Mouse (Mus musculus): ENCODE measurements around the gene Wdr45. TPM values are rescaled to one million over a fixed set of nuclear protein-coding genes. Genes with fewer than 3 reads are reported as not detected.

Wdr45 gene
- total RNA-seq, 2 experiments from 2014 or later, result 29.9 to 51.4 TPM

DNA sequence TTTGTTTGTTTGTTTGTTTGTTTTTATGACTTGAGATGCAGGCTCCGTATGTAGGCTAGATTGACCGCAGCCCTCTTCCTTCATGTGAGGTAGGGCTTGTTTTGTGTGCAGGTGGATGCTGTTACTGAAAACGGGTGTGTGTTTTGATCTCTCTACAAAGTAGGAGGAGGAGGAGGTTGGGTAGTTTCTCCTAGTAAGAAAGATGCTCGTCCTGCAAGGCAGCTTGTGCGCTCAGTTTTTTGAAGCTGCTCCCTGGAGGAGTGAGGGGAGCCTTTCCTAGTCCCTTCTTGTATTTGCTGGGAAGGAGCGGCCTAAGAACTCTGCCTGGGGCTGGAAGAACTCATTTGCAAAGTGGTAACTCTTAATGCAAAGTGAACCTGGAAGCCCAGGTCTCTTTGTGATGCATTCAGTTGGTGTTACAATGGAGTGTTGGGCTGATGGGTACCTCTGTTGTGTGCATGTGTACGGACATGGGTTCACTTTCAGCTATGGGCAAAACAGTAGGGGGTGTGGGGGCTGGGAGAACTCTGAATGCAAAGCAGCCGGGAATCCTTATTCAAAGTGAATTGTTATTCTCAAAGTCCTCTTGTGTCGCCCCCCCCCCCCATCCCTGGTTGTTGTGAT lies 50.6 kb downstream of the Wdr45 start:
- DNase-seq, result no peak

DNA sequence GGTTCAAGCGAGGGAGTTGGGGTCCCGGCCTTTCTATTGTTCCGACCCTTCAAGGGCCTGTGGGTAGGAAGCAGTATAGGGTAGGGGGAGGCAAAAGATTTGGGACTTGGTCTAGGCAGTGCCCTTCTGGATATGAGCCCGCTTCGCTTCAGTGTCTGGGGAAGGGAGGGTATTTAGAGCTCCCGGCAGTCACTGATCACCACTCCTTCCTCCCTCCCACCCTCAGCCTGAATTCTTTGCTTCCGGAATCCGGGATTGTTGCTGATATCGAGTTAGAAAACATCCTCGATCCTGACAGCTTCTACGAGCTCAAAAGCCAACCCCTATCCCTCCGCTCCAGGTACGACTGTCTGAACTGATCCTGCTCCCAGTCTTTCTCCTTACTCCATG lies 51.1 kb downstream of the Wdr45 start:
- DNase-seq, result peak; percentile 15 to 30

DNA sequence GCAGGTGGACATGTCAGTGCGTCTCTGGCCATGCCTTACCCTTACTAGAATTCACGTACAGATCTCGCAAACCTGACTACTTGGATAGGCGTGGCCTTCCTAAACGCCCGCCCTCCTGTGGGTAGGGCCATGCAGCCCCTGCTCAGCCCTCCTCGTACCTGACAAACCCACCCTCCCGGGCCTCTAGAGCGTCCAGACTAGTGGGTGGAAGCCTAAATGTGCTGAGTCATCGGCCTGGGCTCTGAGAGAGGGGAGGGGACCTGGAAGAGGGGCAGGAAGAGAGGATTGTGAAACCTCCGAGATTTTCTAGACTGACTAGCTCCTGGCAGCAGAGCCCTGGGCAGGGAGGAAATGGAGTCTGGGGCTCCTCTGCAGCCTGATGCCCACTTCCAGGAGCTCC lies 51.6 kb downstream of the Wdr45 start:
- peak; percentile 62 to 80 for DNase-seq

DNA sequence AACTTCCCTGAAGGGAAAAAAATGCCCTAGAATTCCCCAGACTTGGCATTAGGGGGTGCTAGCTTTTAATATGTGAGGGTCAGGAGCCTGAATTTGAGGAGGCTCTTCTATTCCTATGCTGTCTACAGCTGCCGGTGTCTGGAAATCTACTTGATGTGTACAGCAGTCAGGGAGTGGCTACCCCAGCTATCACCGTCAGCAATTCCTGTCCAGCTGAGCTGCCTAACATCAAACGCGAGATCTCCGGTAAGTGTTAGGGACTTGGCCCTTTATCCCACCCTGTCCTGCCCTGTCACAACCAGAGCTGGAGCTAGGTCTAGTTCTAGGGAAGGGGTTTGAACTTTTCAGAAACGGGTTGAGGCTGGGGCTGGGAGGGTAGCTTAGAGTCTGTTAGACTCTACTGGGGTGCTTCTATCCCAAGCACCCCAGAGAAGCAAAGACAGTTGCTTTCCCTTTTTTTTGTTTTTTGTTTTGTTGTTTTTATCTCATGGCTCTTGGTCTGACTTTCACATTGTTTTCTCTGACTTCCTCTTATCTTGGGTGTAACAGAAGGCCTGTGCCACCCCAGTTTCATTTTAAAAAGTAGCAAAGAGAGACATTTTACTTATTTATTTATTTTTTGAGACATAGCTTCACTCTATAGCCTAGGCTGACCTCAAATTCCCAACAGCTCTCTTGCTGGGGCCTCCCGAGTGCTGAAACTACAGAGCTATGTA lies 55.3 kb downstream of the Wdr45 start:
- DNase-seq, result no peak

DNA sequence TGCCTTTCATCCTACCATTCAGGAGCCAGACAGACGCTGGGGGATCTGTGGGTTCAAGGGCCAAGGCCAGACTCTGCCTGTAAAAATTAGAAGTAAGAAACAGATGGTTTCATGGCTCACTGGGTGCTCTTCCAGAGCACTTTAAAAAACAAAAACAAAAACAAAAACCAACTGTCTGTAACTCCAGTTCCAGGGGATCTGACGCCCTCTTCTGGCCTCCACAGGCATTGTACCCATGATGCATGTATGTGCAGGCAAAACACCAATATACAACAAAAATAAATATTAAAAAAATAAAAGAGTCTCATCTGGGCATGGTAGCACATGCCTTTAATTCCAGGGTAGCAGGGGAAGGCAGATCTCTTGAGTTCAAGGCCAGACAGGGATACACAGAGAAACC lies 58.6 kb downstream of the Wdr45 start:
- no peak for DNase-seq

DNA sequence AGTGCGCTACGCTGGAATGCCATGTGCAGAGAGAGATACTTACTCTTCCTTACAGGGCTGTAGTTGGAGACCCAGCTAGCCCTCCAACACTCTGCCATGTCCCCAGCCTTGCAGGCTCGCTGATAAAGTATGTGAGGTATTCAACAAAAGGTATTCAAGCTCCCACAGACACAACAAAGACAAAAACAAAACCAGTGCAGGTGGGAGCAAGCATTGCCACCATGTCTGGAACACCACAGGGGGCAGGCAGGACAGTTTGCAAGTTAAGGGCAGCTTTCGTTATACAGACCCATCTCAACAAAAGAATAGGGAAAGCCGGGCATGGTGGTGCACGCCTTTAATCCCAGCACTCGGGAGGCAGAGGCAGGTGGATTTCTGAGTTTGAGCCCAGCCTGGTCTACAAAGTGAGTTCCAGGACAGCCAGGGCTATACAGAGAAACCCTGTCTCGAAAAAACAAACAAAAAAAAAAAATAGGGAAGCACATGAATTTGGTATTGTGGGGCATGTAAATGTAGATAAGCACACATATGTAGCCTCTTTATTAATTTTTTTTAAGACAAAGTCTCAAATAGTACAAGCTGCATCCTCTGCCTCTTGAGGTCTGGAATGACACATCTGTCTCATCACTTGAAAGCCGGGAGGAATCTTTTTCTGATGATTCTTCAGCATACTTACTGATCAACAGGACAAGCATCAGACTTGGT lies 61.5 kb downstream of the Wdr45 start:
- DNase-seq, result no peak

DNA sequence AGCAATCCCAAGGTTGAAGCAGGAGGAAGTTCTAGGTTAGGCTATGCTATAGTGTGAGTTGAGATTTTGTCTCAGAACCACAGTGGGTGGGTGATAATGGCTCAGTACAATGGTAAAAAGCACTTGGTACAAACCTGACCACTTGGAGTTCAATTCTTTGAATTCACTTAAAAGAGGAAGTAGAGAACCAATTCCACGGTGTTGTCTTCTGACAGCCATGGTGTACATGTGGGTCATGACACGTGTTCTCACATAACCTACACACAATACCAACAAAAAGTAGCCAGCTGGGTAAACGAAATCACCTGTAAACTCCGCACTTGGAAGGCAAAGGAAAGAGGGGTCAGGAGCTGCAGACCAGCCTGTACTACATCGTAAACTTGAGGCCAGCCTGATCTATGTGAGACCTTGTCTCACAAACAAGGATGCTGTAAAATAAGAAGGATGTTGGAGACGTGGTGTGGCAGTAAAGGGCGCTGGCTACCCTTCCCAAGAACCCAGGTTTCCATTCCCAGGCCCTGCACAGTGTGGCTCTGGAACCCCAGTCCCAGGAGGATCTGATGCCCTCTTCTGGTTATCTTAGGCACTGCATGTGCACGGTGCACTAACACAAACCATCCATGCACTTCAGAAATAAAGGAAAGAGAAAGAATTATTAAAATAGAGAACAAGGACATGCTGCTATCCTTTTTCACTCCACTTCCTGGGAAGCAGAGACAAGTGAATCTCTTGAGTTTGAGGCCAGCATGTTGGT lies 62.4 kb downstream of the Wdr45 start:
- DNase-seq, result peak; percentile 27 to 71

Other genes with a start within 250 kb of the Wdr45 start
- gene Foxp3, start 140.7 kb upstream of the Wdr45 start, total RNA-seq (2021), result under 1 TPM in 1 of 2 experiments, not detected in 1; 0.28 TPM
- 1 to 10 TPM; 3.6 to 4.5 TPM for gene Ppp1r3f, start 140.1 kb upstream of the Wdr45 start, total RNA-seq (2021)
- 10 to 100 TPM; 10.5 to 12.5 TPM for gene Ccdc22, start 108.8 kb upstream of the Wdr45 start, total RNA-seq (2021)
- gene Cacna1f, start 107.2 kb upstream of the Wdr45 start, total RNA-seq (2021), result not detected
- gene Syp, start 75.9 kb upstream of the Wdr45 start, total RNA-seq (2021), result 1 to 10 TPM; 2.2 to 4.1 TPM
- 10 to 100 TPM; 21.1 to 21.5 TPM for gene Prickle3, start 57.1 kb upstream of the Wdr45 start, total RNA-seq (2021)
- 10 to 100 TPM; 41.3 to 57.6 TPM for gene Plp2, start 42.9 kb upstream of the Wdr45 start, total RNA-seq (2021)
- 10 to 100 TPM; 25.2 to 27.9 TPM for gene Magix, start 33.1 kb upstream of the Wdr45 start, total RNA-seq (2021)
- 10 to 100 TPM; 17.8 to 20.1 TPM for gene Gpkow, start 17.2 kb upstream of the Wdr45 start, total RNA-seq (2021)
- gene Gm45208, start 7.9 kb downstream of the Wdr45 start, total RNA-seq (2021), result not detected
- 1 to 10 TPM; 5.1 to 5.3 TPM for gene Praf2, start 14.1 kb downstream of the Wdr45 start, total RNA-seq (2021)
- gene Ccdc120, start 36.6 kb downstream of the Wdr45 start, total RNA-seq (2021), result under 1 TPM; 0.59 to 0.67 TPM
- gene Tfe3, start 48.2 kb downstream of the Wdr45 start, total RNA-seq (2021), result 10 to 100 TPM; 12.6 to 13.0 TPM
- gene Gripap1, start 75.4 kb downstream of the Wdr45 start, total RNA-seq (2021), result 10 to 100 TPM; 20.5 to 22.9 TPM
- gene Kcnd1, start 108.0 kb downstream of the Wdr45 start, total RNA-seq (2021), result under 1 TPM; 0.15 to 0.57 TPM
- gene Otud5, start 127.0 kb downstream of the Wdr45 start, total RNA-seq (2021), result 10 to 100 TPM; 19.3 to 23.4 TPM
- 1 to 10 TPM; 2.2 to 4.3 TPM for gene Pim2, start 163.9 kb downstream of the Wdr45 start, total RNA-seq (2021)
- gene Slc35a2, start 169.7 kb downstream of the Wdr45 start, total RNA-seq (2021), result 10 to 100 TPM; 10.6 to 17.3 TPM
- gene Pqbp1, start 184.9 kb downstream of the Wdr45 start, total RNA-seq (2021), result 10 to 100 TPM; 21.3 to 23.5 TPM
- 10 to 100 TPM; 47.2 to 49.7 TPM for gene Timm17b, start 185.0 kb downstream of the Wdr45 start, total RNA-seq (2021)
- gene Gm10491, start 193.5 kb downstream of the Wdr45 start, total RNA-seq (2021), result not detected
- not detected for gene Gm10490, start 195.2 kb downstream of the Wdr45 start, total RNA-seq (2021)
- gene Pcsk1n, start 205.5 kb downstream of the Wdr45 start, total RNA-seq (2021), result under 1 TPM in 1 of 2 experiments, not detected in 1; 0.12 TPM
- gene Eras, start 214.3 kb downstream of the Wdr45 start, total RNA-seq (2021), result not detected
- gene Hdac6, start 233.6 kb downstream of the Wdr45 start, total RNA-seq (2021), result 10 to 100 TPM; 10.4 to 11.3 TPM

Data from heart, adult 18-20 months (tissue).